ENCODE assay signal across 10 mouse cellular contexts in genomic region chr13:37970887-37971530, GRCm38 (mm10). TPM values are rescaled to one million over a fixed set of nuclear protein-coding genes. Genes with fewer than 3 reads are reported as not detected.
DNase-seq lines count a peak whose midpoint lies in the region; ATAC-seq and TF ChIP-seq lines count a peak whose summit lies in the region.
"Had no signal": no experiment of that assay in that cellular context is flagged by ENCODE, and none has a peak within 500 bp of the region (broad histone marks: within the 10 kb centered on the region; RNA-seq: fewer than 3 reads in every experiment).

No protein-coding gene starts in this region.

- H3K79me2 ChIP-seq in heart, adult 2 months (replicated peaks; ENCODE audit: control insufficient read depth, insufficient read depth, low read length): no peaks in the 10 kb centered on the region

- no peak for TF ChIP-seq POLR2A in heart, adult 2 months (IDR thresholded peaks at IDR 0.05; ENCODE audit: insufficient read depth, low read depth, low read length)
- no peak for TF ChIP-seq POLR2A in small intestine, adult 2 months (IDR thresholded peaks at IDR 0.05; ENCODE audit: low read depth, low read length)
- no peak for TF ChIP-seq POLR2A in cerebellum, adult 2 months (IDR thresholded peaks at IDR 0.05; ENCODE audit: borderline replicate concordance, insufficient read depth, low read length)

- TF ChIP-seq EP300 in heart, adult 2 months (IDR thresholded peaks at IDR 0.05; ENCODE audit: insufficient read depth, low read depth, low read length): no peak
- no peak for TF ChIP-seq EP300 in liver, embryonic 14.5 days (IDR thresholded peaks at IDR 0.05; ENCODE audit: low read depth)

- no peak for ATAC-seq in heart, embryonic 11.5 days (replicated peaks; ENCODE audit: insufficient number of reproducible peaks, low FRiP score, low TSS enrichment)
- no peak for ATAC-seq in liver, embryonic 14.5 days (ENCODE audit: insufficient read depth)
- no peak for ATAC-seq in liver, embryonic 12.5 days
- peak; percentile 80 for ATAC-seq in intestine, embryonic 15.5 days
- ATAC-seq: inflammation-experienced regulatory T-cells, adult 6 months had no signal

- H3K27me3 ChIP-seq in heart, adult 2 months (ENCODE audit: control insufficient read depth, insufficient read depth, low read length): no peaks in the 10 kb centered on the region
- no peaks in the 10 kb centered on the region for H3K27me3 ChIP-seq in heart, embryonic 11.5 days (ENCODE audit: control insufficient read depth, insufficient read depth, low read length)
- H3K27me3 ChIP-seq in liver, embryonic 14.5 days (ENCODE audit: control insufficient read depth, insufficient read depth, low read length): no peaks in the 10 kb centered on the region
- H3K27me3 ChIP-seq in liver, embryonic 12.5 days (replicated peaks): no peaks in the 10 kb centered on the region
- no peaks in the 10 kb centered on the region for H3K27me3 ChIP-seq in intestine, embryonic 15.5 days (replicated peaks)
- H3K27me3 ChIP-seq in small intestine, adult 2 months (ENCODE audit: control insufficient read depth, insufficient read depth, low read length): no peaks in the 10 kb centered on the region
- H3K27me3 ChIP-seq in cerebellum, adult 2 months (ENCODE audit: control insufficient read depth, insufficient read depth, low read length): no peaks in the 10 kb centered on the region
- H3K27me3 ChIP-seq: liver, embryonic 15.5 days had no signal

- peak; percentile 45 for TF ChIP-seq CTCF in heart, adult 2 months (IDR thresholded peaks at IDR 0.05)
- TF ChIP-seq CTCF in liver, embryonic 14.5 days (IDR thresholded peaks at IDR 0.05; ENCODE audit: low read depth): peak; percentile 52
- peak; percentile 22; the same call in 1 of the 2 replicates for TF ChIP-seq CTCF in small intestine, adult 2 months (IDR thresholded peaks at IDR 0.05; ENCODE audit: extremely low read depth, insufficient read length, insufficient replicate concordance, low read depth, low read length)
- no peak for TF ChIP-seq CTCF in cerebellum, adult 2 months (IDR thresholded peaks at IDR 0.05; ENCODE audit: borderline replicate concordance, insufficient read depth, low read depth, low read length)

- intact Hi-C loops in heart, adult 2 months (cut with DNase I): no loop called here

- 58% methylated on average over 11 of the region's 11 CpGs for WGBS in heart, adult 2 months
- 67% methylated on average over 11 of the region's 11 CpGs for WGBS in heart, embryonic 11.5 days (ENCODE audit: insufficient replicate concordance)
- 64% methylated on average over 11 of the region's 11 CpGs for WGBS in liver, embryonic 14.5 days (ENCODE audit: insufficient replicate concordance)
- 74% methylated on average over 11 of the region's 11 CpGs for WGBS in liver, embryonic 12.5 days (ENCODE audit: insufficient replicate concordance)
- WGBS in intestine, embryonic 15.5 days: 67% methylated on average over 11 of the region's 11 CpGs
- 47% methylated on average over 11 of the region's 11 CpGs for WGBS in small intestine, adult 2 months
- 89% methylated on average over 11 of the region's 11 CpGs for WGBS in cerebellum, adult 2 months

- H3K9ac ChIP-seq in heart, adult 2 months (ENCODE audit: low read depth, low read length): no peak overlapping the region
- H3K9ac ChIP-seq in heart, embryonic 11.5 days (ENCODE audit: low read depth, low read length): no peak overlapping the region
- H3K9ac ChIP-seq in liver, embryonic 14.5 days (replicated peaks): no peak overlapping the region
- no peak overlapping the region for H3K9ac ChIP-seq in liver, embryonic 12.5 days
- H3K9ac ChIP-seq in intestine, embryonic 15.5 days: no peak overlapping the region
- H3K9ac ChIP-seq: liver, embryonic 15.5 days had no signal

- H3K4me3 ChIP-seq in heart, adult 2 months: no peak overlapping the region
- H3K4me3 ChIP-seq in heart, embryonic 11.5 days (ENCODE audit: low read depth, low read length): no peak overlapping the region
- H3K4me3 ChIP-seq in liver, embryonic 14.5 days (ENCODE audit: insufficient read depth in 1 of 2, low read depth in 2 of 2, low read length in 2 of 2): no peak overlapping the region
- no peak overlapping the region for H3K4me3 ChIP-seq in liver, embryonic 12.5 days
- H3K4me3 ChIP-seq in intestine, embryonic 15.5 days (replicated peaks): no peak overlapping the region
- H3K4me3 ChIP-seq in small intestine, adult 2 months (ENCODE audit: low read depth, low read length): no peak overlapping the region
- no peak overlapping the region for H3K4me3 ChIP-seq in cerebellum, adult 2 months (replicated peaks; ENCODE audit: insufficient read depth, low read depth, low read length)
- H3K4me3 ChIP-seq: liver, embryonic 15.5 days had no signal

- no peaks in the 10 kb centered on the region for H3K36me3 ChIP-seq in heart, adult 2 months (ENCODE audit: control insufficient read depth, insufficient read depth, low read length)
- H3K36me3 ChIP-seq in heart, embryonic 11.5 days (ENCODE audit: control insufficient read depth, insufficient read depth, low read length): peaks cover 2% of the 10 kb centered on the region; the same call in 1 of the 2 replicates
- H3K36me3 ChIP-seq in liver, embryonic 14.5 days (replicated peaks; ENCODE audit: control insufficient read depth, insufficient read depth, low read depth): peaks cover 3% of the 10 kb centered on the region; the same call in 1 of the 2 replicates
- H3K36me3 ChIP-seq in liver, embryonic 12.5 days: peaks cover 15% of the 10 kb centered on the region
- no peaks in the 10 kb centered on the region for H3K36me3 ChIP-seq in intestine, embryonic 15.5 days
- peaks cover 4% of the 10 kb centered on the region; the same call in 1 of the 2 replicates for H3K36me3 ChIP-seq in small intestine, adult 2 months (ENCODE audit: control insufficient read depth, insufficient read depth, low read length)

- H3K4me2 ChIP-seq in heart, embryonic 11.5 days: no peak overlapping the region
- no peak overlapping the region for H3K4me2 ChIP-seq in liver, embryonic 14.5 days (ENCODE audit: low read depth)
- H3K4me2 ChIP-seq in liver, embryonic 12.5 days: no peak overlapping the region
- H3K4me2 ChIP-seq in intestine, embryonic 15.5 days (replicated peaks): no peak overlapping the region
- H3K4me2 ChIP-seq: liver, embryonic 15.5 days had no signal

- DNase-seq in heart, adult 2 months: no peak
- DNase-seq in liver, embryonic 14.5 days (ENCODE audit: low read depth in 3 of 3, low spot score in 3 of 3): no peak
- no peak for DNase-seq in cerebellum, postnatal 14 days
- no peak for DNase-seq in cerebellum, adult 2 months

- H3K27ac ChIP-seq in heart, adult 2 months: no peak overlapping the region
- no peak overlapping the region for H3K27ac ChIP-seq in heart, embryonic 11.5 days (ENCODE audit: low read depth, low read length)
- no peak overlapping the region for H3K27ac ChIP-seq in liver, embryonic 14.5 days
- H3K27ac ChIP-seq in liver, embryonic 12.5 days: no peak overlapping the region
- 0 out of 2 replicates have a peak overlapping the region, but pooled peaks have one; percentile 17 for H3K27ac ChIP-seq in intestine, embryonic 15.5 days
- H3K27ac ChIP-seq in small intestine, adult 2 months (ENCODE audit: insufficient read depth, low read depth, low read length): no peak overlapping the region
- H3K27ac ChIP-seq in cerebellum, adult 2 months (ENCODE audit: insufficient read depth, low read length): no peak overlapping the region
- H3K27ac ChIP-seq: liver, embryonic 15.5 days had no signal

- H3K9me3 ChIP-seq in heart, embryonic 11.5 days (replicated peaks; ENCODE audit: control insufficient read depth, low read length): no peaks in the 10 kb centered on the region
- no peaks in the 10 kb centered on the region for H3K9me3 ChIP-seq in liver, embryonic 14.5 days (ENCODE audit: control insufficient read depth, low read length)
- no peaks in the 10 kb centered on the region for H3K9me3 ChIP-seq in liver, embryonic 12.5 days (replicated peaks)
- no peaks in the 10 kb centered on the region for H3K9me3 ChIP-seq in intestine, embryonic 15.5 days
- H3K9me3 ChIP-seq: liver, embryonic 15.5 days had no signal

- peaks cover 1% of the 10 kb centered on the region; the same call in 1 of the 2 replicates for H3K4me1 ChIP-seq in heart, adult 2 months (ENCODE audit: control insufficient read depth, insufficient read depth, low read length)
- peaks cover 2% of the 10 kb centered on the region; the same call in 1 of the 2 replicates for H3K4me1 ChIP-seq in heart, embryonic 11.5 days (ENCODE audit: control insufficient read depth, insufficient read depth, low read length)
- peaks cover 3 to 13% of the 10 kb centered on the region in 2 experiments for H3K4me1 ChIP-seq in liver, embryonic 14.5 days (replicated peaks; ENCODE audit: control insufficient read depth in 2 of 2, insufficient read depth in 2 of 2, low read length in 1 of 2)
- peaks cover 17% of the 10 kb centered on the region for H3K4me1 ChIP-seq in liver, embryonic 12.5 days
- peaks cover 19% of the 10 kb centered on the region for H3K4me1 ChIP-seq in intestine, embryonic 15.5 days (replicated peaks)
- H3K4me1 ChIP-seq in small intestine, adult 2 months (ENCODE audit: control insufficient read depth, insufficient read depth, insufficient read length, low read length): peaks cover 8% of the 10 kb centered on the region
- no peaks in the 10 kb centered on the region for H3K4me1 ChIP-seq in cerebellum, adult 2 months (ENCODE audit: control insufficient read depth, insufficient read depth, low read length)

RNA-seq across cellular contexts. Expression of gene Ssr1, which starts 23.0 kb away (rescaled TPM):
- total RNA-seq in heart, adult 2 months (2021): 10 to 100 TPM; 41.7 to 44.9 TPM
- 10.0 and 17.2 TPM in 2 replicates for polyA plus RNA-seq in heart, adult 2 months (2012; rRNA removed)
- 100 and 126 TPM in 2 replicates for polyA plus RNA-seq in heart, embryonic 11.5 days (2014; fragmentation: Nextera tagmentation; extraction: Ambion mirVana)
- polyA plus RNA-seq in liver, embryonic 14.5 days (2012; rRNA removed): 7.5 and 17.0 TPM in 2 replicates
- 71.9 and 74.3 TPM in 2 replicates for polyA plus RNA-seq in liver, embryonic 14.5 days (2014; fragmentation: Nextera tagmentation; extraction: Ambion mirVana)
- 103 and 107 TPM in 2 replicates for polyA plus RNA-seq in liver, embryonic 12.5 days (2016; fragmentation: Nextera tagmentation; extraction: Ambion mirVana)
- polyA plus RNA-seq in intestine, embryonic 15.5 days (2015; fragmentation: Nextera tagmentation; extraction: Ambion mirVana): 138 and 145 TPM in 2 replicates
- 1.8 and 3.0 TPM in 2 replicates for polyA plus RNA-seq in small intestine, adult 2 months (2012; rRNA removed)
- polyA plus RNA-seq in cerebellum, adult 2 months (2012; rRNA removed): 27.7 and 29.7 TPM in 2 replicates
